Mouse (Mus musculus) intestine, postnatal 0 days (tissue): ENCODE data around the gene Hs6st3. TPM values are rescaled to one million over a fixed set of nuclear protein-coding genes. Genes with fewer than 3 reads are reported as not detected.

Experiments
- ATAC-seq: fragments of 200-750 bp; cut with Nextera tagmentation; 2 replicates; pipeline ENCODE4 v1.8.0; 2017; ENCODE audit warnings: mild to moderate bottlenecking, moderate TSS enrichment, moderate library complexity
- H3K27ac ChIP-seq: fragments of 300-500 bp; sonication (generic); 2 replicates; pipeline ENCODE4 v1.5.1; 2014; ENCODE audit warnings: mild to moderate bottlenecking, low read depth, low read length, moderate library complexity
- H3K27me3 ChIP-seq: fragments of 300-500 bp; sonication (generic); replicated peaks from 2 replicates; pipeline ENCODE4 v1.6.1; 2014; ENCODE audit warnings: low read length, mixed read lengths; ENCODE audit not compliant: control insufficient read depth, insufficient read depth
- H3K36me3 ChIP-seq: fragments of 300-500 bp; sonication (generic); 2 replicates; pipeline ENCODE4 v1.6.1; 2014; ENCODE audit warnings: mild to moderate bottlenecking, moderate library complexity; ENCODE audit not compliant: control insufficient read depth, insufficient read depth
- H3K4me1 ChIP-seq: fragments of 300-500 bp; sonication (generic); replicated peaks from 2 replicates; pipeline ENCODE4 v1.6.1; 2014; ENCODE audit warnings: antibody characterized with exemption, low read length, mixed read lengths; ENCODE audit not compliant: control insufficient read depth, insufficient read depth
- H3K4me2 ChIP-seq: fragments of 300-500 bp; sonication (generic); replicated peaks from 2 replicates; pipeline ENCODE4 v1.6.1; 2014; ENCODE audit warnings: low read depth, mild to moderate bottlenecking, moderate library complexity
- H3K4me3 ChIP-seq: fragments of 300-500 bp; sonication (generic); 2 replicates; pipeline ENCODE4 v1.5.1; 2014; ENCODE audit warnings: low read depth, low read length
- H3K9ac ChIP-seq: fragments of 300-500 bp; sonication (generic); 2 replicates; pipeline ENCODE4 v1.6.1; 2014; ENCODE audit warnings: mild to moderate bottlenecking, low read depth, low read length
- H3K9me3 ChIP-seq: fragments of 300-500 bp; sonication (generic); 2 replicates; pipeline ENCODE4 v1.6.1; 2016; ENCODE audit warnings: mixed run types; ENCODE audit not compliant: control insufficient read depth
- CTCF ChIP-seq: sonication (generic); IDR thresholded peaks from 2 replicates; pipeline ENCODE4 v1.5.1; 2016; ENCODE audit warnings: low read depth, mild to moderate bottlenecking, control low read depth, antibody characterized with exemption, moderate library complexity
- WGBS: fragments of 180-500 bp; shearing (Covaris S2); extraction: QIAGEN DNeasy Blood & Tissue Kit; methylation state at CpG from one replicate; pipeline ENCODE4 v1.1.7; 2014; 5-methylcytosine and 5-hydroxymethylcytosine counted together
- polyA plus RNA-seq: library from polyadenylated mRNA; unstranded; fragments of >200 nt; fragmentation: Nextera tagmentation; extraction: Ambion mirVana; gene quantifications from 2 replicates; pipeline ENCODE4 v1.2.1, GENCODE M21; 2015

The Hs6st3 gene
- polyA plus RNA-seq, 1 experiment from 2014 or later = not detected

DNA sequence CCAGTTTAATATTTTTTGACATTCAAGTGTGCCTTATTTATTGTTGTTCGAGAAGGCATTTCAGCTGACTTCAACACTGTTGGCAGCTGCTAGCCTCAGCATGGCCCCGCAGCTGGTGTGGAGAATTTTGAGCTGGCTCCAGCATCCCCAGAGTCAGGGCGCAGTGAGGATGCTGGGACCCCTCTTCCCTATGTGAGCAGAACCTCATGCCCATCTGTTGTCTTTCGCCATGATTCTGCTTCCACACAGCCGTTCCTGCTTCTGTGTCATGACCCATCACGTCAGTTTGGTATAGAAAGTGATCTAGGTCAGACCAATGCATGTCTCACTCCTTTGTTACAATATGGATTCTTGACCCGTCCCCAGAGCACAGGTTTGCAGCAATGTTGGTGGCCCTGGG, 231.9 kb downstream of the Hs6st3 start:
- TF ChIP-seq CTCF = no peak
- 83% methylated on average over 7 of the region's 7 CpGs for WGBS
- H3K36me3 ChIP-seq = no peaks in the 10 kb centered on the region
- no peak overlapping the region for H3K4me3 ChIP-seq
- no peak overlapping the region for H3K4me2 ChIP-seq
- H3K27ac ChIP-seq = no peak overlapping the region
- no peaks in the 10 kb centered on the region for H3K27me3 ChIP-seq
- no peak for ATAC-seq
- H3K9ac ChIP-seq = no peak overlapping the region
- no peaks in the 10 kb centered on the region for H3K4me1 ChIP-seq
- H3K9me3 ChIP-seq = 0 out of 2 replicates have a peak, but pooled peaks cover 3% of the 10 kb centered on the region

DNA sequence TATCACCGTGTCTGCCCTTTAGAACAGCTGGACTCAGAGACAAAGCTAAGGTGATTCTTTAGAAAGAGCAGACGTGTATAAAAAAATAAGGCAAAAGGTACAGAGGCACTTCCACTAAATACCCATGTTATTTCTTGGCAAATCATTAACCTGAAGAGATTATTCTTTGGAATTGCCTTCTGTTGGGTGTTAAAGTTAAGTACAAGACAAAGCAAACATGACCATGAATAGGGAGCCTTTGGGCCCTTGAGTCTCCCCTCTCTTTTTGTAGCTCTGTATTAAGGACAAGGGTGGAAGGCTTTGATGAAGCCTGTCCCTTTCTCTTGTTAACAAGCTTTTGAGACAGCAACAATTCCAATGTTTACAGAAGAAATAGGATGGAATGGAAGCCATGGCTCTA, 241.2 kb downstream of the Hs6st3 start:
- no peaks in the 10 kb centered on the region for H3K27me3 ChIP-seq
- no peak for ATAC-seq
- H3K9ac ChIP-seq = no peak overlapping the region
- no peak overlapping the region for H3K4me2 ChIP-seq
- H3K27ac ChIP-seq = no peak overlapping the region
- H3K9me3 ChIP-seq = 0 out of 2 replicates have a peak, but pooled peaks cover 3% of the 10 kb centered on the region
- H3K4me3 ChIP-seq = no peak overlapping the region
- TF ChIP-seq CTCF = no peak
- H3K4me1 ChIP-seq = 0 out of 2 replicates have a peak, but pooled peaks cover 2% of the 10 kb centered on the region
- H3K36me3 ChIP-seq = no peaks in the 10 kb centered on the region
- WGBS = 36% methylated on average over 2 of the region's 2 CpGs

DNA sequence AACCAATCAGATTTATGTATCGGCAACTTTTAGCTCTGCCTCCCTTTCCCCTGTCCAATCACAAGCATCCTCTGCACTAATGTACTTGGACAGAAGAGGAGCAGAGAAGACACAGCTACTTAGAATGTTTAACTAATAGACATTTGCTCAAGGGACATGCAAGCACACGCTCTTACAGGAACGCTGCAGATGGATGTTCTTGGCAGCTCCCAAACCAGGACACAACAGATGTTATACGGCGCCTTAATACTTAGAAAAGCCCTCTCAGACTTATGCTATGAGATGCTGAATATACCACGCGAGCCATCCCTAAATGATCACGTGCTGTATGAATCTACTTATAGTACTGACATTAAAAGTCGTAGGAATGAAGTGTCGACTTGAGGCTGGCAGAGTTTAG, 263.5 kb downstream of the Hs6st3 start:
- ATAC-seq = no peak
- H3K4me2 ChIP-seq = no peak overlapping the region
- no peak overlapping the region for H3K4me3 ChIP-seq
- 84% methylated on average over 10 of the region's 10 CpGs for WGBS
- no peak for TF ChIP-seq CTCF
- no peaks in the 10 kb centered on the region for H3K9me3 ChIP-seq
- H3K27ac ChIP-seq = no peak overlapping the region
- no peak overlapping the region for H3K9ac ChIP-seq
- H3K27me3 ChIP-seq = no peaks in the 10 kb centered on the region
- H3K4me1 ChIP-seq = no peaks in the 10 kb centered on the region
- H3K36me3 ChIP-seq = no peaks in the 10 kb centered on the region

DNA sequence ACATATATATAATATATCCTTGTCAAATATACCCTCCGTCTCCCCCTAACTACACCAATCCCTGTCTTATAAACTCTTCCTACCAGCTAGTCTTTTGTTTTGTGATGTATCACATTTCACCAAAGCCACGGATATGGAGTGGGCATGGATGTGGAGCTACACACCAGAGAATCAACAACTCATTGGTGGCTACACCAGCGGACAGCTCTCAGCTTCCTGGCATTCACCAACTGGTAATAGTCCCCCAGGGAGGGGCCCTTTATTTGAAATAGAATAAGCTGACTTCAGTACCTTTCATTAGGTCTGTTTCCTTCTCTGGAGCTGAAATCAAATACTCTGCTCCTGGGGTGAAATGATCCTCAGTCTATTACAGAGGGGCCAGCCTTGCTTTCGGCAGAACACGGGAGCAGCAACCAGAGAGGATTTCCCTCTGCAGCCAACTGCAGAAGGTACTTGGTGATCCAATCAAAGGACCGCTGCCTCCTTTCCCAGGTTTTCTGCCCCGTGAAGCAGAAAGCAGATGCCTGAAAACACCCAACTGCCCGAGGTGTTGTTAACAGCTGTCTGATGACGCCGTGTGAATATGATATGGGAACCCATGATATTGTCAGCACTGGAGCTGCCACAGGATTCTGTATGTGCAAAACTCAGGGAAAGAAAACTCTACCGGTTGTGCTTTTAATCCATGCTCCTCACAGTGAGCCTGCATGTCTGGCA, 271.4 kb downstream of the Hs6st3 start:
- no peak overlapping the region for H3K4me2 ChIP-seq
- H3K4me3 ChIP-seq = no peak overlapping the region
- no peaks in the 10 kb centered on the region for H3K36me3 ChIP-seq
- no peak overlapping the region for H3K27ac ChIP-seq
- no peaks in the 10 kb centered on the region for H3K4me1 ChIP-seq
- H3K27me3 ChIP-seq = no peaks in the 10 kb centered on the region
- no peak overlapping the region for H3K9ac ChIP-seq
- ATAC-seq = no peak
- 79% methylated on average over 11 of the region's 11 CpGs for WGBS
- no peaks in the 10 kb centered on the region for H3K9me3 ChIP-seq
- TF ChIP-seq CTCF = no peak

DNA sequence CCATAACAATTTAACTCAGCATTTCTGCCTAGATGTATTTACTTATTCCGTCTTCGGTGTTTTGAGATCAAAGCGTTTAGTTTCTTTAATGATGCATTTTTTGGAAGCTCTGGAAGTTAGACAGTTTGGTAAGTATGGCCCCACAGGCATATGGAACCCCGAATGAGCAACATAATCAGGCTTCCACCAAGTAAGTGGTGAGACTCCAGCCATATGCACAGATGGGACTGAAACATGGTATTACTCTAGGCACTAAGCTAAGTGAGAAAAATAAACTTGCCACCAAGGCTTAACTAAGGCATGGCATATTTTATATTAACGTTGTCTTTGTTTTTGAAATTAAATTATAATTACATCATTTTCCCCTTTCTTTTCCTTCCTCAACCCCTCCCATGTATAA, 284.8 kb downstream of the Hs6st3 start:
- Histone ChIP-seq H3K4me3 (no peak overlapping the region), H3K36me3 (no peaks in the 10 kb centered on the region), H3K4me1 (no peaks in the 10 kb centered on the region), H3K27me3 (no peaks in the 10 kb centered on the region), H3K9me3 (no peaks in the 10 kb centered on the region), H3K9ac (no peak overlapping the region), H3K27ac (no peak overlapping the region), H3K4me2 (no peak overlapping the region)
- no peak for ATAC-seq
- TF ChIP-seq CTCF = no peak
- WGBS = 88% methylated on average over 5 of the region's 5 CpGs

DNA sequence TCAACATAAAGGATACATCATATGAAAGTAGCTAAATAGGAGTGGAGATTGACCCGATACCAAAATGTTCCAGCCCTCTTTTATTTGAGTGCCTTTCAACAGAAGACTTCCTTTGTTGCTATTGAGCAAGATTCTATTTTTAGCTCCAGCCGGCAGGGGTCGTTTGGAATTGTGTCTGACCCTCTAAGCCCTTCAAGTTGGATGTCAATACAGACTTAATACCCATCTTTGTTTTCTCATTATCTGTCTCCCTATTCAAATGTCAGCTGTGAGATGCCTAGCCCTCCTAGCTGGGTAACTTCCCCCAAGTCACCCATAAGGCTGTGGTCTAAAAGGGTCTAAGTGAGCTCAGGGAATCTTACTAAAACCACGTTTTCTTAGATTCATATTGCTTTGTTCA, 312.3 kb downstream of the Hs6st3 start:
- ATAC-seq = no peak
- WGBS = 39% methylated on average over 4 of the region's 4 CpGs

More for the DNA sequence above, 312.3 kb downstream of the Hs6st3 start:
- Histone ChIP-seq H3K27ac (no peak overlapping the region), H3K9me3 (no peaks in the 10 kb centered on the region), H3K4me3 (no peak overlapping the region), H3K4me2 (no peak overlapping the region), H3K9ac (no peak overlapping the region), H3K4me1 (no peaks in the 10 kb centered on the region), H3K36me3 (no peaks in the 10 kb centered on the region), H3K27me3 (no peaks in the 10 kb centered on the region)
- TF ChIP-seq CTCF = no peak
